Mouse (Mus musculus) Patski (cell line): ENCODE results near the gene Swsap1. TPM values are rescaled to one million over a fixed set of nuclear protein-coding genes. Genes with fewer than 3 reads are reported as not detected.

ENCODE experiments used
- ATAC-seq: fragments of 100-300 bp; one replicate; pipeline ENCODE4 v1.8.0; 2021
- CTCF ChIA-PET: fragments of 350-600 bp; sonication (Branson Sonifier 250); formaldehyde crosslinking; loops from one replicate; lab custom pipeline; 2022; ENCODE audit warnings: inconsistent platforms; lab: Charles Lee
- POLR2A ChIA-PET: fragments of 350-600 bp; sonication (Branson Sonifier 250); formaldehyde crosslinking; loops from one replicate; lab custom pipeline; 2022; ENCODE audit warnings: antibody characterized with exemption, inconsistent platforms; lab: Charles Lee
- DNase-seq: peaks from one replicate; pipeline ENCODE4 v3.0.0-alpha.2; 2011; ENCODE audit warnings: low read depth, low spot score
- H3K27me3 ChIP-seq: fragments of 371-371 bp; one replicate; pipeline ENCODE4 v1.5.1; 2021
- CTCF ChIP-seq: fragments of 100-300 bp; IDR thresholded peaks from one replicate; pipeline ENCODE4 v1.5.1; 2021
- in situ Hi-C: fragments of 300-500 bp; cut with MboI; formaldehyde crosslinking; loops from 3 replicates; pipeline ENCODE4 v1.11.1; 2018; ENCODE audit warnings: low pct_unique_long_range_greater_than_20kb, mixed read lengths
- polyA plus RNA-seq: library from polyadenylated mRNA; unstranded; gene quantifications from one replicate; pipeline ENCODE4 v1.2.3, GENCODE M21; 2021

The Swsap1 gene
- polyA plus RNA-seq, 1 experiment from 2014 or later, result 14.0 TPM

DNA sequence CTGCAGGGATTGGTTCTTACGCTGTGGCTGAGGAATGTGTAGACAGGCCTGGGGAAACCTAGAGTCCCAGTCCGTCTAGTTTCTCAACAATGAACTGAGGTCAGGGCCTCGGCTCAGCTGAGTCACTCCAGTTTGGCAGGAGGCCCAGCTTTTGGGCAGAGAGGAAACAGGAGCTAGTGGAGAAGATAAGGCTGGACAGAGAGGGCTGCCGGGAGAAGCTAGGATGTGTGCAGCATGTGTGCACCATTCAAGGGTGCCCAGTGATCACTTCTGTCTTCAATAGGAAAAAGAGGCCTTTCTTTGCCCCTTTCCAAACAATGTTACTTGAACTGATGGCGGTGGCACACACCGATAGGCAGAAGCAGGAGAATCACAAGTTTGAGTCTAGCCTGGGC, 31.5 kb upstream of the Swsap1 start:
- POLR2A ChIA-PET, result no interaction called here
- no peak for TF ChIP-seq CTCF
- in situ Hi-C loops, result no loop called here
- ATAC-seq, result peak; percentile 82
- CTCF ChIA-PET, result no interaction called here
- peak; percentile 87 for DNase-seq
- no peaks in the 10 kb centered on the region for H3K27me3 ChIP-seq

- ChIA-PET POLR2A (no interaction called here), CTCF (no interaction called here)
- no peaks in the 10 kb centered on the region for H3K27me3 ChIP-seq
- in situ Hi-C loops, result no loop called here
- TF ChIP-seq CTCF, result no peak
- ATAC-seq, result no peak
- no peak for DNase-seq
These were observed 30.5 kb upstream of the Swsap1 start for GRCm38 (mm10) chr9:21925034-21925433.

DNA sequence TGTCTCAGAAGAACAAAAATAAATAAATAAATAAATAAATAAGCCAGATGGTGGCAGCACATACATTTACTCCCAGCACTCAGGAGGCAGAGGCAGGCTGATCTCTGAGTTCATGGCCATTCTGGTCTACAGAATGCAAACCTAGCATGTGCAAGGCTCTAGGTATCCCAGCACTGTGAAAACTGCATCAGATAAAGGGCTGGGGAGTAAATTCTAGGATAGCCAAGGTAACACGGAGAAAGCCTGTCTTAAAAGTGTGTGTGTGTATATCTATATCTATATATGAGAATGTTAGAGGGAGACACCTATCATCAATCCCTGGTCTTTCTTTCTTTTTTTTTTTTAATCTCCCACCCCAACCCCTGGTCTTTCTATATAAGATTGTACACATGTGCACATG, 30.0 kb upstream of the Swsap1 start:
- CTCF ChIA-PET, result no interaction called here
- in situ Hi-C loops, result no loop called here
- ATAC-seq (no peak), DNase-seq (no peak)
- POLR2A ChIA-PET, result no interaction called here
- no peaks in the 10 kb centered on the region for H3K27me3 ChIP-seq
- TF ChIP-seq CTCF, result no peak

- no peak for DNase-seq
- in situ Hi-C loops, result no loop called here
- no peak for ATAC-seq
- ChIA-PET POLR2A (no interaction called here), CTCF (no interaction called here)
- H3K27me3 ChIP-seq, result no peaks in the 10 kb centered on the region
- no peak for TF ChIP-seq CTCF
These were observed 29.4 kb upstream of the Swsap1 start for GRCm38 (mm10) chr9:21926155-21926554.

DNA sequence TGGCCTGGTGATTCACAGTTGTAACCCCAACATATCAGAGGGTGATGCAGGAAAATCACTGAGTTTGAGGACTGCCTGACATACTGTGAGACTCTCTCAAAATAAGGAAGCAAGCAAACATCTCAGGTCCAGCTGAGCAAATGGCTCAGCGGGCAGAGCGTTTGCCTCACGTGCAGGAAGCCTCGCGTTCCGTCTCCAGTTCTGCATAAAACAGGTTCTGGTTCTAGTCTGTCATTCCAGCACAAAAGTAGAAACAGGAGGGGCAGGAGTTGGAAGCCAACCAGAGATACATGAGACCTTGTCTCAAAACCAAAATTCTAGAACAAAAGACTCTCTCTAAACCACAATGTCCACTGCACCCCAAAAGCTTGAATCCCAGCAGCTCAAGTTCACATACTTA, 28.8 kb upstream of the Swsap1 start:
- in situ Hi-C loops, result no loop called here
- TF ChIP-seq CTCF, result no peak
- ATAC-seq, result no peak
- ChIA-PET POLR2A (no interaction called here), CTCF (interaction anchor here (0.9 kb wide), 1 partner anchor 18 kb away, joined by 3 read pairs; no protein-coding TSS in a partner anchor)
- no peak for DNase-seq
- H3K27me3 ChIP-seq, result no peaks in the 10 kb centered on the region

- POLR2A ChIA-PET, result no interaction called here
- in situ Hi-C loops, result no loop called here
These were observed 28.3 kb upstream of the Swsap1 start, which contains the start of the genes Ccdc159 and Tmem205 for GRCm38 (mm10) chr9:21927208-21927753. TSS of gene Ccdc159 (plus strand) at chr9:21927471. TSS of gene Tmem205 (minus strand) at chr9:21927556.

DNA sequence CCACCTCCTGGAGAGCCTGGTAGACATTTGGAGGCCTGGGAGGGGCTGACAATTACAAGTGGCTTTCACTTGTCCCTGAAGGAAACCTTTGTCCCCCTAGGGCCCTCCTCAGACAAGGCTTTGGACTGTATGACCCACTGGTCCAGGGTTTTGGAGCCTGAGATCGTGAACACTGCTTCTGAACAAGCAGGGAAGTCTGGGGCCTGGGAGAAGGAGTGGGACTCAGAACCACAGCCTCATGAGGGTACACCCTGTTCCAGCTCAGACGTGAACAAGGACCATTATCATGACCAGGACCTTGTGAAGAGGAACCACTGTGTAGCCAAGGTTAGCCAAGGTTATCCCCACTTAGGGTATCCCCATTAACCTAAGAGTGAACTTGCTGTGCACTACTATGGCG, 26.3 kb upstream of the Swsap1 start:
- in situ Hi-C loops, result no loop called here
- CTCF ChIA-PET, result interaction anchor here (1.0 kb wide), 1 partner anchor 84 kb away, joined by 3 read pairs; no protein-coding TSS in a partner anchor
- ATAC-seq (no peak), DNase-seq (no peak)
- no peak for TF ChIP-seq CTCF
- POLR2A ChIA-PET, result no interaction called here
- no peaks in the 10 kb centered on the region for H3K27me3 ChIP-seq

More at GRCm38 (mm10) chr9:21927208-21927753, 28.3 kb upstream of the Swsap1 start, which contains the start of the genes Ccdc159 and Tmem205:
- DNase-seq (peak; percentile 88), ATAC-seq (peak; percentile 93)
- no peak for TF ChIP-seq CTCF
- H3K27me3 ChIP-seq, result no peaks in the 10 kb centered on the region
- CTCF ChIA-PET, result interaction anchor here (0.9 kb wide), 1 partner anchor 18 kb away, joined by 3 read pairs; no protein-coding TSS in a partner anchor

GRCm38 (mm10) chr9:21932006-21932405, 23.5 kb upstream of the Swsap1 start:
- no peak for TF ChIP-seq CTCF
- in situ Hi-C loops, result no loop called here
- no peak for ATAC-seq

DNA sequence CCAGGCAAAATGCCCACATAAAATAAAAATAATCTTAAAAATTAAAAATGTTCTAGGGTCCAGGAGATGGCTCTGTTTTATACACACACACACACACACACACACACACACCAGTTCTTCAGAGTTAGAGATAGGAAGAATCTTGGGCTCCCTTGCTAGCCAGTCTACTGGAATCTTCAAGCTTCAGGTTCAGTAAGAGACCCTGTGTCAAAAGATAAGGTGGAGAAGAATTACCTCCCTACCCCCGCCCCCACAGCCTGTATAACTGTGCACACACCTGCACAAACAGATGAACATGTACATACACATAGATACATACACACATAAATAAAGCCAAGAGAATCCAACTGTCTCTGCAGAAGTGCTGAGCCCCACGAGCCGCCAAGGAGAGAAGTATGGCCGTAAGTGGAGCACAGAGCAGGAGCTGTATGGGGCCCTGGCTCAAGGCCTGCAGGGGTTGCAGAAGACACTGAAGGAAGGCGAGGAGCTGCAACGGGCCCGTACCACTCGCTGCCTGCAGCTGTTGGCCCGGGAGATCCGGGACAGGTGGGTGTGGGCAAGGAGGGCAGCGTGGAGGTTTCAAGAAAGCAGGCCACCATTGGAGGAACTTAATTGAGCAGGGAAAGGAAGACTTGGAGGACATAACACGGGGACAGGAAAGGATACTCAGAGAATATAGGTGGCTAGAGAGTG, 23.0 kb upstream of the Swsap1 start:
- no peak for TF ChIP-seq CTCF
- ChIA-PET CTCF (interaction anchor here (1.5 kb wide), 1 partner anchor 180 kb away, joined by 3 read pairs; no protein-coding TSS in a partner anchor), POLR2A (no interaction called here)
- H3K27me3 ChIP-seq, result no peaks in the 10 kb centered on the region
- DNase-seq (no peak), ATAC-seq (no peak)
- in situ Hi-C loops, result no loop called here

More at GRCm38 (mm10) chr9:21932006-21932405, 23.5 kb upstream of the Swsap1 start:
- no peaks in the 10 kb centered on the region for H3K27me3 ChIP-seq
- ChIA-PET POLR2A (no interaction called here), CTCF (interaction anchor here (1.5 kb wide), 1 partner anchor 179 kb away, joined by 3 read pairs; no protein-coding TSS in a partner anchor)
- DNase-seq, result no peak

DNA sequence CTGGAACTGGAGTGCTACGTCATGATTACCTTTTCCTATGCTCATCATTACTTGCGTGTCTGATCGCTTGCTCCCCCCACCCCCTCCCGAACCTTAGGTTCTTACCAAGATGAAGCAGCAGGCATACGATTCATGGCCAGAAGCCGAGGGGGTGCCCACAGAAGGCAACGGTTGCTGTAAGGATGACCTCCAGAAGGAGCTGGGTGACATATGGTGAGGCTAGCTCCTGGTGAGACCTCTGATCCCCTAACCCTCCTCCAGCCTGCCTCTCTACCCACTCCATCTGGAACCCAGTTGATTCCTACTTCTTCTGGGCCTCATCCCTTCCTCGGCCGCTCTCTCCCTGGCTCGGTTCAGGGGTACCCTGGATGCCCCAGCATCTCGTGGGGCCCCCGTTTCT, 21.5 kb upstream of the Swsap1 start:
- CTCF ChIA-PET, result no interaction called here
- no peaks in the 10 kb centered on the region for H3K27me3 ChIP-seq
- ATAC-seq (no peak), DNase-seq (no peak)
- in situ Hi-C loops, result no loop called here
- TF ChIP-seq CTCF, result no peak
- POLR2A ChIA-PET, result no interaction called here
